Mouse (Mus musculus): ENCODE data around the gene Vwa7.
"Not testable (repeated sequence)": the region's sequence is repeated elsewhere in the genome, so short reads cannot be mapped to it uniquely, and the experiment has no call there.

DNA sequence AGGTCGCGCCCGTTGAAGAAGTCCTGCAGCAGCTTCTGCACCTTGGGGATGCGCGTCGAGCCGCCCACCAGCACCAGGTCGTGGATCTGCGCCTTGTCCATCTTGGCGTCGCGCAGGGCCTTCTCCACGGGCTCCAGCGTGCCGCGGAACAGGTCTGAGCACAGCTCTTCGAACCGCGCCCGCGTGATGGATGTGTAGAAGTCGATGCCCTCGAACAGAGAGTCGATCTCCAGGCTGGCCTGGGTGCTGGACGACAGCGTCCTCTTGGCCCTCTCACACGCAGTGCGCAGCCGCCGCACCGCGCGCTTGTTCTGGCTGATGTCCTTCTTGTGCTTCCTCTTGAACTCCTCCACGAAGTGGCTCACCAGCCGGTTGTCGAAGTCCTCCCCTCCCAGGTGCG, 45.5 kb upstream of the Vwa7 start:
- TF ChIP-seq CTCF, POLR2A (IDR thresholded peaks at IDR 0.05; ENCODE audit: extremely low read depth, insufficient read depth, low read length): not testable (repeated sequence)

Measured in cortical plate, adult 2 months (tissue).